Mouse (Mus musculus): ENCODE data around the gene Sept9. TPM values are rescaled to one million over a fixed set of nuclear protein-coding genes. Genes with fewer than 3 reads are reported as not detected.

Gene Sept9
- total and polyA plus RNA-seq, 2 experiments from 2014 or later: 112 TPM

DNA sequence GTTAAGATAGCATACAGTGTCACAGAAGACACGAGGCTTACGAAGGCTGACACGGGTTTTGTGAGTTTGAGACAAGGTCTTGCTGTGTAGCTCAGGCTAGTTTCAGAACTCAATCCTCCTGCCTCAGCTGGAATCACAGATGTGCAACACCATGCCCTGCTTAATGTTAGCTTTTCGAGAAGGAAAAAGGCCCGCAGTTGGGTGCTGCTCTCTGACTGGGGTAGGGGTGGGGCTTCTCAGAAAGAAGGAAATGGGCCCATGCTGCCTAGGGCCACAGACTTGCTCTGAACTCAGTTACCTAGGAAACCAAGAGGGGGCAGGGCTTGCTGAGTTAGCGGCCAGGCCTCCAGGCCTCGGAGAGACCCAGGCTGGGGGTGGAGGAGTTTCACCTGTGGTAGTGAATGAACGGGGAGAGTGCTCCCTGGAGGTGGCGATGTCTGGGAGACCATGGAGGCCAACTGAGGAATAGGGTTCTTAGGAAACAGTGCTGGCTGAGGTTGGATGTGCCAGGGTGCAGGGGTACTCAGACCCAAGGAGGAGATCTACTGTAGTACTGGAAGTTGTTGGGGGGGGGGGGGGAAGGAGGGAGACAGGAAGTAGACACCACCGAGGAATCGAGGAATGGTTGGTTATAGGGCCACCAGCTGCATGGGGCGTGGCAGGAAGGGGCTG, 126.1 kb downstream of the Sept9 start:
- H3K9me3 ChIP-seq (ENCODE audit: low read length): no peaks in the 10 kb centered on the region
- peaks cover 11% of the 10 kb centered on the region for H3K4me1 ChIP-seq (ENCODE audit: insufficient read depth)
- 46% methylated on average over 12 of the region's 12 CpGs for WGBS

GRCm38 (mm10) chr11:117326140-117326725, 126.8 kb downstream of the Sept9 start:
- Histone ChIP-seq H3K4me2 (ENCODE audit: low read depth) (no peak overlapping the region), H3K27me3 (ENCODE audit: insufficient read depth, low read length) (no peaks in the 10 kb centered on the region), H3K27ac (ENCODE audit: low read depth, low read length) (no peak overlapping the region), H3K36me3 (ENCODE audit: insufficient read depth) (no peaks in the 10 kb centered on the region), H3K9ac (no peak overlapping the region), H3K4me3 (ENCODE audit: low read depth, low read length) (no peak overlapping the region), H3K4me1 (ENCODE audit: insufficient read depth) (peaks cover 17% of the 10 kb centered on the region), H3K9me3 (ENCODE audit: low read length) (no peaks in the 10 kb centered on the region)
- WGBS: 63% methylated on average over 4 of the region's 4 CpGs
- DNase-seq (no peak), ATAC-seq (no peak)
- peak; percentile 11; the same call in 1 of the 2 replicates for TF ChIP-seq CTCF (IDR thresholded peaks at IDR 0.05; ENCODE audit: low read depth)

More for the DNA sequence above, 126.1 kb downstream of the Sept9 start:
- Histone ChIP-seq H3K4me3 (ENCODE audit: low read depth, low read length) (no peak overlapping the region), H3K27me3 (ENCODE audit: insufficient read depth, low read length) (no peaks in the 10 kb centered on the region), H3K4me2 (ENCODE audit: low read depth) (no peak overlapping the region), H3K27ac (ENCODE audit: low read depth, low read length) (no peak overlapping the region), H3K9ac (no peak overlapping the region), H3K36me3 (ENCODE audit: insufficient read depth) (no peaks in the 10 kb centered on the region)
- DNase-seq (no peak), ATAC-seq (no peak)
- TF ChIP-seq CTCF (IDR thresholded peaks at IDR 0.05; ENCODE audit: low read depth): no peak

DNA sequence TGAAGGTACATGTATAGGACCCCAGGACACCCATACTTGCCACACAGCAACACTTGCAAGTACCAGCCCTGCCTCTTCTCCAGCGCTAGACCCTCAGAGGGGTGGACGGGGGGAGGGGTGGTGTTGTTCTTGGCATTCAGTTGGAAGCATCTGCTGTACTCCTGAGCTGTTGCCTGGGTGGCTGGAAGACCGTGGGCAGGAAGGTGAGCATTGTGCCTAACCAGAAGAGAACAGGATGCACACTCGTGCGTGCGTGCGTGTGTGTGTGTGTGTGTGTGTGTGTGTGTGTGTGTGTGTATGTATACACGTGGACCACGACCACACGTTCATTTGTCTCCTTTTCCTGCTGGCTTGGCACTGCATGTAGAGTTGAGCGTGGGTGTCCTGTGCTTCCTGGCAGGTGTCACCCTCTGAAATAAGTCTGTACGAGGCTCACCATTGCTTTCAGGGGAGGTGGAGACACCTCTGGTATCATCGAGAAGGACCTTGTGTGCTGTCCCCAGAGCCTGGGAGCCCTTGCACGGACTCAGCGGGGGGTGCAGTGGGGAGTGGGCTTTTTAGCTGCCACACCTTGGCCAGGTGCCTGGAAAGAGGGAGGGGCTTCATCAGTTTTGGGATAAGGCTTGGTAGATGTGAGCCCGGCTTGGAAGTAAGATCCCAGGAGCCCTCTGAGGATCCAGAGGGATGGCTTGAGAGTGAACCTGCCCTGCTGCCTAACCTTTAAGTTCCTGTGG, 127.6 kb downstream of the Sept9 start:
- peaks cover 23% of the 10 kb centered on the region for H3K4me1 ChIP-seq (ENCODE audit: insufficient read depth)
- H3K4me3 ChIP-seq (ENCODE audit: low read depth, low read length): no peak overlapping the region
- H3K9me3 ChIP-seq (ENCODE audit: low read length): no peaks in the 10 kb centered on the region
- no peak for ATAC-seq
- H3K27ac ChIP-seq (ENCODE audit: low read depth, low read length): no peak overlapping the region
- no peaks in the 10 kb centered on the region for H3K27me3 ChIP-seq (ENCODE audit: insufficient read depth, low read length)
- TF ChIP-seq CTCF (IDR thresholded peaks at IDR 0.05; ENCODE audit: low read depth): no peak
- 57% methylated on average over 16 of the region's 16 CpGs for WGBS
- DNase-seq: no peak
- H3K9ac ChIP-seq: no peak overlapping the region
- no peak overlapping the region for H3K4me2 ChIP-seq (ENCODE audit: low read depth)
- no peaks in the 10 kb centered on the region for H3K36me3 ChIP-seq (ENCODE audit: insufficient read depth)

GRCm38 (mm10) chr11:117327633-117328032, 128.2 kb downstream of the Sept9 start:
- TF ChIP-seq CTCF (IDR thresholded peaks at IDR 0.05; ENCODE audit: low read depth): no peak
- Histone ChIP-seq H3K9ac (no peak overlapping the region), H3K4me3 (ENCODE audit: low read depth, low read length) (no peak overlapping the region), H3K36me3 (ENCODE audit: insufficient read depth) (no peaks in the 10 kb centered on the region), H3K4me1 (ENCODE audit: insufficient read depth) (peaks cover 23% of the 10 kb centered on the region), H3K27ac (ENCODE audit: low read depth, low read length) (no peak overlapping the region), H3K27me3 (ENCODE audit: insufficient read depth, low read length) (no peaks in the 10 kb centered on the region), H3K9me3 (ENCODE audit: low read length) (no peaks in the 10 kb centered on the region), H3K4me2 (ENCODE audit: low read depth) (no peak overlapping the region)
- 85% methylated on average over 5 of the region's 5 CpGs for WGBS
- ATAC-seq (no peak), DNase-seq (no peak)

- H3K36me3 ChIP-seq (ENCODE audit: insufficient read depth): no peaks in the 10 kb centered on the region
- ATAC-seq (no peak), DNase-seq (no peak)
- no peaks in the 10 kb centered on the region for H3K9me3 ChIP-seq (ENCODE audit: low read length)
- WGBS: 63% methylated on average over 12 of the region's 12 CpGs
- no peak overlapping the region for H3K4me3 ChIP-seq (ENCODE audit: low read depth, low read length)
- no peak overlapping the region for H3K9ac ChIP-seq
- peaks cover 43% of the 10 kb centered on the region for H3K4me1 ChIP-seq (ENCODE audit: insufficient read depth)
- H3K4me2 ChIP-seq (ENCODE audit: low read depth): peak overlapping the region; percentile 84; the same call in 1 of the 2 replicates
- no peaks in the 10 kb centered on the region for H3K27me3 ChIP-seq (ENCODE audit: insufficient read depth, low read length)
- TF ChIP-seq CTCF (IDR thresholded peaks at IDR 0.05; ENCODE audit: low read depth): no peak
- 0 out of 2 replicates have a peak overlapping the region, but pooled peaks have one; percentile 94 for H3K27ac ChIP-seq (ENCODE audit: low read depth, low read length)
These were observed 130.9 kb downstream of the Sept9 start for GRCm38 (mm10) chr11:117330076-117330950.

DNA sequence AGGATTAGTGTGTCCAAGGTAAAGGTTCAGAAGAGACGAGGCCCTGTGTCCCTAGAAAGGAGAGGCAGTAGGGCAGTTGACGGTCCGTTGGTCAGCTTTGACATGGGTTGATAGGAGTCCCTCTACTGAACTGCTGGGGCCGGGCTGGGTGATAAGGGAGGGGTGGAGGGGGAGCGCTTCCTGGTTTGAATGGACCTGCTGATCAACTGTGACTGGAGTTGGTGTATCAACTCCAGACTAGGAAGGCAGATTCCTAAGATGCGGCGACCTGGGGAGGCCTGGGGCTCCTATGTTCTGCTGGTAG, 131.4 kb downstream of the Sept9 start:
- DNase-seq (no peak), ATAC-seq (no peak)
- Histone ChIP-seq H3K4me2 (ENCODE audit: low read depth) (peak overlapping the region; percentile 84), H3K4me3 (ENCODE audit: low read depth, low read length) (no peak overlapping the region), H3K9me3 (ENCODE audit: low read length) (no peaks in the 10 kb centered on the region), H3K9ac (0 out of 2 replicates have a peak overlapping the region, but pooled peaks have one; percentile 86), H3K4me1 (ENCODE audit: insufficient read depth) (peaks cover 43% of the 10 kb centered on the region), H3K27ac (ENCODE audit: low read depth, low read length) (peak overlapping the region; percentile 94), H3K36me3 (ENCODE audit: insufficient read depth) (no peaks in the 10 kb centered on the region), H3K27me3 (ENCODE audit: insufficient read depth, low read length) (no peaks in the 10 kb centered on the region)
- 35% methylated on average over 7 of the region's 7 CpGs for WGBS
- no peak for TF ChIP-seq CTCF (IDR thresholded peaks at IDR 0.05; ENCODE audit: low read depth)
